Mouse (Mus musculus) C2C12 (cell line): ENCODE measurements at regions not wholly inside any gene's neighbourhood (a gene's known extent, or its start where the extent isn't known, plus 50 kb on each side); places are given as distances from the start of the nearest gene placed in this dataset.

ENCODE experiments used
- CEBPB ChIP-seq: IDR thresholded peaks from one replicate; pipeline ENCODE4 v1.6.1; 2011; ENCODE audit warnings: low read depth, mild to moderate bottlenecking, control low read depth, moderate library complexity
- CTCF ChIP-seq: IDR thresholded peaks from one replicate; pipeline ENCODE4 v1.5.1; 2011; ENCODE audit not compliant: control insufficient read depth, insufficient read depth, insufficient read length
- MAX ChIP-seq: IDR thresholded peaks from one replicate; pipeline ENCODE4 v1.6.1; 2011; ENCODE audit warnings: mild to moderate bottlenecking, control low read depth
- MYOG ChIP-seq: IDR thresholded peaks from one replicate; pipeline ENCODE4 v1.6.1; 2011; ENCODE audit not compliant: control insufficient read depth, insufficient read length; ENCODE audit errors: extremely low read depth
- USF1 ChIP-seq: IDR thresholded peaks from one replicate; pipeline ENCODE4 v1.6.1; 2011; ENCODE audit warnings: low read depth, mild to moderate bottlenecking, control low read depth, moderate library complexity

- no peak for TF ChIP-seq CTCF
- no peak for TF ChIP-seq USF1
- TF ChIP-seq MYOG: no peak
- TF ChIP-seq CEBPB: no peak
- TF ChIP-seq MAX: no peak
Observed at GRCm38 (mm10) chr17:82171216-82171615, 433.0 kb upstream of the Slc8a1 start.
